Mouse (Mus musculus): Measurements from ENCODE around the gene Gata5. TPM values are rescaled to one million over a fixed set of nuclear protein-coding genes. Genes with fewer than 3 reads are reported as not detected.

The Gata5 gene
- polyA plus RNA-seq, 1 experiment from 2014 or later = not detected

DNA sequence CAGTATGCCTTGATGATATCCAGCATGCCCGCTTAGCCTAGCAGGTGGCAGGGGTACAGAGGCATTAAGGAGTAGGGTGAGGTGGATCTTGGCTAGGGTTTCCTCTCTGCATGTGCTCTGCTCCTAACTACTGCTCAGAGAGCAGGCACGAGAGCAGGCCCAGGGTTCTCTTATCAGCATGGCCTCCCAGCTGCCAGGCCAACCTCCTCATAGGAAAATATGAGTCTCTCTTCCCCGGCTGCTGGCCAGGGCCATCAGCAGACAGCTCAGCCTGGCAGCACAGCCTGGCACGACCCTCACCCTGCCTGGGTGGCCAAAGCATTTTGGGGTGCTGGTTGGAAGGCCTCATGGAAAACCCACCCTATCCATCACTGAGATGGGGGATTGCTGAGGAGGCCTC lies 23.4 kb downstream of the Gata5 start:
- no peak for DNase-seq (ENCODE audit: low spot score)

DNA sequence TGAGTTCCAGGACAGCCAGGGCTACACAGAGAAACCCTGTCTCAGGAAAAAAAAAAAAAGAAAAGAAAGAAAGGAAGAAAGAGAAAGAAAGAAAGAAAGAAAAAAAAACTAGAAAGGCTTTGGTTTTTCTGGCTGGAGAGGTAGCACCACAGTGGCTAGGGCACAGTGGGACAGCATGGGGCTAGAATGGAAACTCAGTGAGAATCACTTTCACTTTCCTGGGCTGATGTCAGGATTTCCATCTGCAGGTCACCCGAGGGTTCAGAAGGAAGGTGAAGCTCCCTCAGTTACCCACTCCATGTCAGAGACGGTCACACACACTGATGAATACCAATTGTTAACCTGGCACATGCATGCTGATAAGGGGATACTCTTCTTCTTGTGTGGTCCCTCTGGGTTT lies 26.8 kb downstream of the Gata5 start:
- DNase-seq (ENCODE audit: low spot score) = no peak

DNA sequence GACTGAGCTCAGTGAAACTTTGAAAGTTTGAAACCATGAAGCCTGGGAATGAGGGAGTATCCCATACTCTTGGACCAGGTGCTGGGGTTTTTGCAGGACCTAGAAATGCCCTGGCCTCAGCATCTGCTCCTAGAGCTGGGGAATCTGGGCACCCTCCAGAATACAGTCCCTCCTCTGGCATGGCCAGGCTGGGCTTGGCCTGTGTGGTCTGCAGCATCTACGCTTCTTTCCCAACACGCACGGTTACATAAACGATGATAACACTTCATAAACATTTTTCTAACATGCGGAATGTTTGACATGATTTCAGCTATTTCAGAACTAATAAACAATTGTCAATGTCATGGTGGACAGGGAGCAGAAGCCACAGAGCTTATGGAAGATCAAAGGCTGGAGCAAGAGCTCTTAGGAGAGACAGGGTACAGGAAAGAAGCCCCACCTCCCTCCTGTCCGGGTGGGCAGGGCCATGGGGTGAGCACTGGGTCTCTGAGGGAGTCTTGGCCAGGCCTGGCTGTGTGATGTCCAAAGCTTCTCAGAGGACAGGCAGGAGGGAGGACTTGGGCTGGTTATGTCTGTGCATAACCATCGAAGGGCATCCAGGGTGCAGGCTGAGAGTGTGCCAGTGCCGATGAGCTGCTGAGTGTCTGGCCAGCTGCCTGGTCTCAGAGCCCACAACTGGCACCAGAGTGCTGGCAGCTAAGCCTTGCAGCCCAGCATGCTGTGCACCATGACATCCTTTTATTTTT lies 27.9 kb downstream of the Gata5 start:
- DNase-seq (ENCODE audit: low spot score) = no peak

GRCm38 (mm10) chr2:180306009-180306408 lies 28.5 kb downstream of the Gata5 start:
- DNase-seq (ENCODE audit: low spot score) = no peak

GRCm38 (mm10) chr2:180305490-180305889 lies 29.0 kb downstream of the Gata5 start:
- DNase-seq (ENCODE audit: low spot score) = no peak

DNA sequence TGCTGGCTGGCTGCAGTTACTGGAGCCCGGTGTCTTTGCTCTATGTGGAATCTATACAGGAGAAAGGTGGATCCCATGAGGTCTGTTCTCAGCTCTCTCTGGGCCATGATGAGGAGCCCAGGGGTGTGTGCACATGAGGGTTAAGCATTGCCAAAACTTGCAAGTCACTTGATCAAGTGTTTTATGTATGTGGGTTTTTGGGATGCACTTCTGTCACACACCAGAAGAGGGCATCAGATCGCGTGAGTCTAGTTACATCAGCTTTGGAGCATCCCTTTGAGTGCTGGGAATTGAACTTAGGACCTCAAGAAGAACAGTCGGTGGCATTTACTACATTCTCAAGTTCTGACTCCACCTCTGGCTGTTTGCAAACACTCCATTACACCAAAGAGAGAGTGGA lies 29.9 kb downstream of the Gata5 start:
- DNase-seq (ENCODE audit: low spot score) = no peak

DNA sequence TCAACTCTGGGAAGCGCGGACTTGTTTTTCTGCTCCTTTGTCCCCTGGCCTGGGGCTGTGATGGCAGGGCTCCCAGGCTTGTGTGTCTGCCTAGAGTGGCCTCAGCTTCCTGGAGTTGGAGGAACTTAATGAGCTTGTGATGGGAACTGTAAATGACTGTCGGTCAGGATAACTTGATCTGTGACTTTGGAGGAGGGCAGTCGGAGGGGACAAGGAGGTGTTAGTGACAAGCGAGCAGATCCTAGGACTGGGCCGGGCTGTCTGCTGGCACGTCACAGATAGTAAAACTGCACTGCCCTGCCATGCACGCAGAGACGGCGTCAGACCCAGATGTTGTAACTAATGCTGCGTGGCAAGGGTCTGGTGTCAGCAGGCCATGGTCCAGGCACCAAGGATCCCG lies 31.0 kb downstream of the Gata5 start:
- no peak for DNase-seq (ENCODE audit: low spot score)

GRCm38 (mm10) chr2:180302201-180302600 lies 32.3 kb downstream of the Gata5 start:
- DNase-seq (ENCODE audit: low spot score) = no peak

DNA sequence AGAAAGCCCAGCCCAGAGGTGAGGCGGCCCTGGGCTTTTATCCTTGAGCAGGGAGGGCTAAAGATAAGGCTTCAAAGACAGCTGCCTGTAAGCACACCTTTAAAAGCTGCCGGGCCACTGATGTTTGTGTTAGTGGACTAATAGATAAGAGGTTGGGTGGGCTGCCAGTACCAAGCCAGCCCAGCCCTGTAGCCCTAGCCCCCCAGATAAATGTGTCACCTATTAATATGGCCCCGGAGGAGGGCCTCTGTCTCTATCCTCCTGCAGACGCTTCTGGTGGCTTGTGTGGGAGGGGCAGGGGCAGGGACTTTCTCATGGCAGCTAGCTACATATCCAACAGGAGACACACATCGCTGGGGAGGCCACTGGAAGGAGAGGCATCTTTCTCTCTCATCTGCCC lies 33.7 kb downstream of the Gata5 start:
- no peak for DNase-seq (ENCODE audit: low spot score)

DNA sequence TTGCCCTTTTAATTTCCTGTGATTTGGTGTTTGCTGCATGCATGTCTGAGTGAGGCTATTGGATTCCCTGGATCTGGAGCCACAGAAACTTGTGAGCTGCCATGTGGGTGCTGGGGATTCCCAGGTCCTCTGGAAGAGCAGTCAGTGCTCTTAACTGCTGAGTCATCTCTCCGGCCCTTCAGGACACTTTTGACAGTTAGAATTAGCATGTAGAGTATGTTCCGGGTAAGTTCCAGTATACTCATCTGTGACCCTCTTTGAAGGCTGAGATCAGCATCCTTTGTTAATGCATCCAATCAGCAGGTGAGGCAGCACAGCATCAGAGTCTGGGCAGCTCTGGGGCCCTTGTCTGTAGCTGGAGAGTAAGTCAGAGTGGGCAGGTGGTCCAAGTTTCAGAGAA lies 34.2 kb downstream of the Gata5 start:
- no peak for DNase-seq (ENCODE audit: low spot score)

- no peak for DNase-seq (ENCODE audit: low spot score)
Observed at GRCm38 (mm10) chr2:180292906-180293305, 41.6 kb downstream of the Gata5 start.

DNA sequence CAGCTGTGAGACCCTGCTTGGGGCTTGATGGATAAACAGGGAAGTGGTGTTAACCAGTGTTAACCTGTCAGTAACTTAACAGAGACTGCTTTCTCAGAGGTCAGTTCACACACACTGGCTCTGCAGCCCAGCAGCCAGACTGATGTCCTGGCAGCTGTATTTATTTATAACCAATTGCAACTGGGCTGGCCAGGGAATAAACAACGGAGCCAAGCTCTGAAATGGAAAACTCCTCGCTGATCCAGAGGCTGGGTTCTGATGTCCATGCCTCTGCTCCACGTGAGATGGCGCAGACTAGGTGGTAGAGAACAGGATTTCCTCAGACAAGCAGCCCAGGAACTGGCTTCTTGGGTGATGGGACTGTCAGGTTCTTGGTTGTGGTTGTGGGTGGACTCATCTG lies 42.5 kb downstream of the Gata5 start:
- no peak for DNase-seq (ENCODE audit: low spot score)

- no peak for DNase-seq (ENCODE audit: low spot score)
Observed at GRCm38 (mm10) chr2:180291566-180291965, 42.9 kb downstream of the Gata5 start.

GRCm38 (mm10) chr2:180290503-180290902 lies 44.0 kb downstream of the Gata5 start:
- no peak for DNase-seq (ENCODE audit: low spot score)

DNA sequence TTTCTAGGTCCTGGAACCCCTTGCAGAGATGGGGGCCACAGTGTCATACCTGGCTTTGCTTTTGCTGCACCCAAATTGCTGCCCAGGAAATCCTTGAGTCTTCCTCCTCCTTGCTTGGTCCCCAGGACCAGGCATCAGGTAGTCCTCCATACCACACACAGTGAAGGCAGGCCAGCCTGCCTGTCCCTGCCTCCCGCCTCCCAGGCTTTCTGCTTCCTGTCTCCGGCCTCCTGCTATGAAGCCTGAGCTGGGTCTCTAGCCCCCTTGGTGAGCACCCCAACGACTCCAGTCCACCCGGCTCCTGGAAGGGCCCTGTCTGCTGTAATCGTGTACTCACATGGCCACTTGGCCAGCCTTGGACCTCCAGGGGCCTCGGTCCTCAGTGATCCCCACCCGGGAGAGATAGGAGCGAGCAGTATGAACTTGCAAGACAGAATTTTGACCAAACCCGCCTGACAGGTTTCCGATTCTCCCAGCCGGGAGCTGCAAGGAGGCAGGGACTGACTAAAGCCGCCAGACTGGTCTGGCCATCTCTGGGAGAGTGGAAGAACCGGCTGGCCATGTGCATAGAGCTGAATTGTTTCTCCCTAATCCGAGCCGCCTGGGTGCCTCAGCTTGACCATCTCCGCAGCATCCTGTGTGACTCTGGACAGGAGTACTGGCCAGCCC lies 44.9 kb downstream of the Gata5 start, which contains the start of gene Rbbp8nl:
Gene Rbbp8nl, minus strand, starts transcription at position 440 of the 669 bp plus-strand sequence.
- DNase-seq (ENCODE audit: low spot score) = no peak

DNA sequence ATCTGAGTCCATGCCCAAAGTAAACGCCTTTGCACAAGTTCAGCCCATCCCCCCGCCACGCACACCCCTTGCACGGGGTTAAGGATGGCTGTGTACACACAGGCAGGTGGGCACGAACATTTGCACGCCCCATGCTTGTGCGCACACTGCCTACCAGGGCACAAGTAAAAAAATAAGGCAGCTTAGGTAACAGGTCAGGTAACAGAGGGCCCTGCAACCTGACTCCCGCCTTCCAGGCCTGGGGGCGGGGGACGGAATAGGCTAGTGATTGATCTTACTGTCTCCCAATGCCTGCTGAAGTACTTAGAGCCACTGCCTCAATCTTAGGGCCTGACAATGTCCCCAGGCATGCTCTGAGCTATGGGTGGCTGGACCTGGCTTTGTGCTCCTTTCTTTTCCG lies 45.5 kb downstream of the Gata5 start:
- DNase-seq (ENCODE audit: low spot score) = no peak

- DNase-seq (ENCODE audit: low spot score) = no peak
Observed at GRCm38 (mm10) chr2:180279321-180279720, 55.2 kb downstream of the Gata5 start.

GRCm38 (mm10) chr2:180277773-180278320 lies 56.7 kb downstream of the Gata5 start:
- no peak for DNase-seq (ENCODE audit: low spot score)

DNA sequence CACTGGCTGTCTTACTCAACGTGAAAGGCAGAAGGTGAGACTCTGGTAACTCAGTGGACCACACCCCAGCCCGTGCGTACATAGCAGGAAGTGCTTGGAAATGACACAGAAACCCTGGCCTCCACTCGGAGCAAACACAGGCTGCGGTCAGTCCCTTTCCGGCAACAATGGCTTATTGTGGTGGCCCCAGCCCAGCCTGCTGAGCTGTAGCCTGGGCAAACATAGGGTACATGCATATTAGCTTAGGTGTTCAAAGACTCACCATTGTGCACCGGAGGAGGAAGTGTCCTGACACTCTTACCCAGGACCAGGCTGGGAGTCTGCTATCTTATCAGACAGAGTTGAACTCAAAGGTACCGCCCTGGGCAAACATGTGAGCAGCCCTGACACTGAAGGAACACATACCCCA lies 57.6 kb downstream of the Gata5 start:
- DNase-seq (ENCODE audit: low spot score) = peak; percentile 29

DNA sequence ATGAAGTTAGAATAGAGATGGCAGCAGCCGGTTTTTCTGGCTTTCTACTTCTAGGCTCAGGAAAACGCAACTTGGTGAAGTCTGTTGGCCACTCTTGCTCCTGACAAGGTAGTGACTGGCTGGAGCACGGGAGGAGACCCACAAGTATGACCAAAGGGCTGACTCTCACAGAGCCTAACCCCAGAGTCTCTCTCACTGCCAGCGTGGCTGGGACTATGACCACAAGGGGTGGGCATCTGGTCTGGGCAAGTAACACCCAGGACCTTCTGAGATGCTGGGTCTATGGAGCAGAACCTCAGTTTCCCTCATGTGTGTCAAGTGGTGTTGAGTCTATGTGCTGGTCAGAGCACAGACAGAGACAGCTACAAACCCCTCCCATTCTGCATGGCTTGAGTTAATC lies 58.1 kb downstream of the Gata5 start:
- no peak for DNase-seq (ENCODE audit: low spot score)

DNA sequence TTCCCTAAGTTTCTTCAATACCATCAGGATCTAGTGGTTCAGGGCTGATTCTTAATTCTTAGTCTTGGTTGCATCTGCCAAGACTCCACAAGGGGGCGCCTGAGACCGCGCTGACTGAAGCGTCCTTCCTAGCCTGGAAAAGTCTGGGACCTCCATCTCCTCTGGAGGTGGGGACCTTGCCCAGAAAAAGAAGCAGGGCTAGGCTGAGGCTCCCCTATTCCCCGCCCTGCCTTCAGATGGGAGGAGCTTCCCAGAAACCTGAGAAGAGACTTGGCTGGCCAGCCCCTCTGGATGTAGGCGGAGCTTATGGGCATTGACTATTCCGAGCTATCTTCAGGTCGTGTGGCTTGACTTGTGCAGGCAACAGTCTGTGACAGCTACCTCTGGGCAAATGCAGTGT lies 58.7 kb downstream of the Gata5 start:
- peak; percentile 65 for DNase-seq (ENCODE audit: low spot score)

Data from thymus, postnatal 0 days (tissue).